ENCODE assay signal across 26 mouse cellular contexts in genomic region chr19:10052698-10053097, GRCm38 (mm10). TPM values are rescaled to one million over a fixed set of nuclear protein-coding genes. Genes with fewer than 3 reads are reported as not detected.
DNase-seq lines count a peak whose midpoint lies in the region; ATAC-seq and TF ChIP-seq lines count a peak whose summit lies in the region.
"Had no signal": no experiment of that assay in that cellular context is flagged by ENCODE, and none has a peak within 500 bp of the region (broad histone marks: within the 10 kb centered on the region; RNA-seq: fewer than 3 reads in every experiment).

No protein-coding gene starts in this region.

- H3K27me3 ChIP-seq in heart, adult 2 months (ENCODE audit: control insufficient read depth, insufficient read depth, low read length), result no peaks in the 10 kb centered on the region
- H3K27me3 ChIP-seq in testis, adult 2 months (ENCODE audit: control insufficient read depth, insufficient read depth, low read length), result no peaks in the 10 kb centered on the region
- H3K27me3 ChIP-seq: CH12.LX; embryonic facial prominence, embryonic 13.5 days; forebrain, embryonic 12.5 days; forebrain, embryonic 15.5 days; heart, embryonic 13.5 days; hindbrain, embryonic 12.5 days; hindbrain, embryonic 15.5 days had no signal

- ATAC-seq in megakaryocyte progenitor cell, adult 5-6 weeks (replicated peaks; ENCODE audit: poor library complexity), result peak; percentile 44
- ATAC-seq: forebrain, embryonic 15.5 days; intestine, postnatal 0 days had no signal

- intact Hi-C loops in heart, adult 2 months (cut with DNase I), result no loop called here

- no peak for TF ChIP-seq CTCF in heart, adult 2 months (IDR thresholded peaks at IDR 0.05)
- TF ChIP-seq CTCF in testis, adult 2 months (IDR thresholded peaks at IDR 0.05; ENCODE audit: control insufficient read depth, insufficient read depth, insufficient replicate concordance, low read depth, low read length), result no peak

- WGBS in heart, adult 2 months, result 77% methylated on average over 4 of the region's 4 CpGs

- TF ChIP-seq EP300 in heart, adult 2 months (IDR thresholded peaks at IDR 0.05; ENCODE audit: insufficient read depth, low read depth, low read length), result no peak

- H3K9ac ChIP-seq in heart, adult 2 months (ENCODE audit: low read depth, low read length), result no peak overlapping the region
- H3K9ac ChIP-seq: embryonic facial prominence, embryonic 13.5 days; forebrain, embryonic 12.5 days; forebrain, embryonic 15.5 days; heart, embryonic 13.5 days; hindbrain, embryonic 12.5 days; hindbrain, embryonic 15.5 days had no signal

- no peak overlapping the region for H3K27ac ChIP-seq in heart, adult 2 months
- H3K27ac ChIP-seq in testis, adult 2 months (ENCODE audit: control insufficient read depth, insufficient read depth, low read depth, low read length), result no peak overlapping the region
- H3K27ac ChIP-seq: embryonic facial prominence, embryonic 10.5 days; embryonic facial prominence, embryonic 13.5 days; forebrain, embryonic 12.5 days; forebrain, embryonic 15.5 days; heart, embryonic 13.5 days; hindbrain, embryonic 12.5 days; hindbrain, embryonic 15.5 days had no signal

- H3K36me3 ChIP-seq in heart, adult 2 months (ENCODE audit: control insufficient read depth, insufficient read depth, low read length), result no peaks in the 10 kb centered on the region; the same call in 1 of the 2 replicates
- H3K36me3 ChIP-seq in testis, adult 2 months (ENCODE audit: control insufficient read depth, insufficient read depth, low read length), result no peaks in the 10 kb centered on the region

- H3K4me1 ChIP-seq in heart, adult 2 months (ENCODE audit: control insufficient read depth, insufficient read depth, low read length), result peaks cover 7% of the 10 kb centered on the region; the same call in 1 of the 2 replicates
- no peaks in the 10 kb centered on the region; the same call in 1 of the 2 replicates for H3K4me1 ChIP-seq in testis, adult 2 months (ENCODE audit: control insufficient read depth, insufficient read depth, low read length)
- H3K4me1 ChIP-seq: embryonic facial prominence, embryonic 13.5 days; forebrain, embryonic 12.5 days; forebrain, embryonic 15.5 days; hindbrain, embryonic 12.5 days; hindbrain, embryonic 15.5 days had no signal

- H3K4me3 ChIP-seq in heart, adult 2 months, result no peak overlapping the region
- peak overlapping the region; percentile 41; the same call in 1 of the 2 replicates for H3K4me3 ChIP-seq in testis, adult 2 months (ENCODE audit: control insufficient read depth, low read depth, low read length)
- H3K4me3 ChIP-seq: embryonic facial prominence, embryonic 10.5 days; embryonic facial prominence, embryonic 13.5 days; erythroblast, embryonic 14.5 days; forebrain, embryonic 12.5 days; forebrain, embryonic 15.5 days; heart, embryonic 13.5 days; hindbrain, embryonic 12.5 days; hindbrain, embryonic 15.5 days had no signal

- no peak for TF ChIP-seq POLR2A in heart, adult 2 months (IDR thresholded peaks at IDR 0.05; ENCODE audit: insufficient read depth, low read depth, low read length)
- TF ChIP-seq POLR2A in testis, adult 2 months (IDR thresholded peaks at IDR 0.05; ENCODE audit: control insufficient read depth, low read depth, low read length), result no peak

- H3K79me2 ChIP-seq in heart, adult 2 months (replicated peaks; ENCODE audit: control insufficient read depth, insufficient read depth, low read length), result no peaks in the 10 kb centered on the region

- DNase-seq in heart, adult 11 months, result peak; percentile 87
- no peak for DNase-seq in heart, adult 2 months
- no peak for DNase-seq in testis, postnatal 10 days (ENCODE audit: low spot score)
- DNase-seq in urinary bladder, adult 2 months (ENCODE audit: low spot score), result no peak
- DNase-seq: adrenal gland, adult 8-10 months; adrenal gland, postnatal 25 days; B cell, adult 2 months; cerebellum, adult 18-20 months; cerebellum, adult 9-10 months; cerebellum, postnatal 25 days; embryo, embryonic 11 days; gastrocnemius, postnatal 25 days; heart, postnatal 14 days had no signal

RNA-seq across cellular contexts. Expression of gene Fads3, which starts 11.3 kb away (rescaled TPM):
- total RNA-seq in heart, adult 2 months (2021), result 10 to 100 TPM; 29.7 to 33.7 TPM
- polyA plus RNA-seq in heart, adult 2 months (2012; rRNA removed), result 104 and 135 TPM in 2 replicates
- 7.6 and 12.0 TPM in 2 replicates for polyA plus RNA-seq in testis, adult 2 months (2012; rRNA removed)
- total RNA-seq in megakaryocyte progenitor cell, adult 5-6 weeks (2015), result 1.4 and 2.1 TPM in 2 replicates
- 2.1 and 2.8 TPM in 2 replicates for total RNA-seq in megakaryocyte progenitor cell, adult 5-6 weeks (2017)
- polyA plus RNA-seq in urinary bladder, adult 2 months (2012; rRNA removed), result 38.6 and 41.9 TPM in 2 replicates

RNA-seq across cellular contexts. Expression of gene Fads2, which starts 48.8 kb away (rescaled TPM):
- total RNA-seq in heart, adult 2 months (2021), result 1 to 10 TPM; 5.3 to 6.3 TPM
- 13.3 and 15.5 TPM in 2 replicates for polyA plus RNA-seq in heart, adult 2 months (2012; rRNA removed)
- 91.5 and 97.5 TPM in 2 replicates for polyA plus RNA-seq in testis, adult 2 months (2012; rRNA removed)
- 7.7 and 10.4 TPM in 2 replicates for total RNA-seq in megakaryocyte progenitor cell, adult 5-6 weeks (2015)
- 6.3 and 13.7 TPM in 2 replicates for total RNA-seq in megakaryocyte progenitor cell, adult 5-6 weeks (2017)
- 156 and 173 TPM in 2 replicates for polyA plus RNA-seq in urinary bladder, adult 2 months (2012; rRNA removed)

RNA-seq across cellular contexts. Expression of gene Rab3il1, which starts 51.2 kb away (rescaled TPM):
- total RNA-seq in heart, adult 2 months (2021), result 1 to 10 TPM; 5.9 to 6.5 TPM
- 11.1 and 14.2 TPM in 2 replicates for polyA plus RNA-seq in heart, adult 2 months (2012; rRNA removed)
- 362 and 384 TPM in 2 replicates for polyA plus RNA-seq in testis, adult 2 months (2012; rRNA removed)
- 3.0 and 4.6 TPM in 2 replicates for total RNA-seq in megakaryocyte progenitor cell, adult 5-6 weeks (2015)
- total RNA-seq in megakaryocyte progenitor cell, adult 5-6 weeks (2017), result 3.4 and 3.9 TPM in 2 replicates
- 22.0 and 23.6 TPM in 2 replicates for polyA plus RNA-seq in urinary bladder, adult 2 months (2012; rRNA removed)

RNA-seq across cellular contexts. Expression of gene Best1, which starts 51.3 kb away (rescaled TPM):
- under 1 TPM; 0.10 to 0.11 TPM for total RNA-seq in heart, adult 2 months (2021)
- polyA plus RNA-seq in heart, adult 2 months (2012; rRNA removed), result 0.45 and 0.47 TPM in 2 replicates
- 339 and 362 TPM in 2 replicates for polyA plus RNA-seq in testis, adult 2 months (2012; rRNA removed)
- 0.15 and 1.1 TPM in 2 replicates for total RNA-seq in megakaryocyte progenitor cell, adult 5-6 weeks (2015)
- not detected in 2 replicates for total RNA-seq in megakaryocyte progenitor cell, adult 5-6 weeks (2017)
- polyA plus RNA-seq in urinary bladder, adult 2 months (2012; rRNA removed), result 3.8 and 4.2 TPM in 2 replicates
- total RNA-seq: hematopoietic stem cell, adult 5-6 weeks had no signal
- polyA plus RNA-seq: erythroblast, embryonic 14.5 days had no signal

Comparison
In these comparisons a context has a peak if more than half of its experiments do, and no peak if none do; other contexts are left out.
1. RNA of gene Rab3il1, which starts 51.2 kb away (polyA plus RNA-seq): 362 to 384 TPM in testis, adult 2 months; 22.0 to 23.6 TPM in urinary bladder, adult 2 months and 11.1 to 14.2 TPM in heart, adult 2 months; every median in the first group is over 10 times any median in the second.